Mouse (Mus musculus) layer of hippocampus, postnatal 10 days (tissue): Measurements from ENCODE around the gene Zranb1. TPM values are rescaled to one million over a fixed set of nuclear protein-coding genes. Genes with fewer than 3 reads are reported as not detected.
A peak's percentile ranks its signal among the peaks of the same experiment; 100 is the strongest.

Source experiments
- DNase-seq, 2 experiments: peaks; one replicate each; pipeline ENCODE4 v3.0.0; 2021; ENCODE audit warnings: low spot score in 2 of 2
- long read RNA-seq: library from polyadenylated mRNA; stranded (forward); transcript quantifications from one replicate; pipeline ENCODE4 v2.0.0, GENCODE M21; 2023
- total RNA-seq, 2 experiments: library from RNA; stranded (reverse); gene quantifications; 2 replicates each; pipeline ENCODE4 v1.2.3; 2021

The Zranb1 gene
- 10 to 100 TPM; 37.1 to 43.8 TPM for total RNA-seq
- long read RNA-seq, full-length matches to known transcripts = 25 of 44 reads
- long read RNA-seq, partial matches to known transcripts = 7 of 44 reads
- long read RNA-seq, other reads (novel, unspliced or antisense) = 12 of 44 reads

- DNase-seq = peak; percentile 98
Observed at GRCm38 (mm10) chr7:132930850-132931559, at the start of gene Zranb1. TSS of gene Zranb1 (plus strand) at chr7:132931142.

- DNase-seq = no peak
Observed at GRCm38 (mm10) chr7:132882343-132882742, 48.6 kb upstream of the Zranb1 start.

- DNase-seq = peak in 1 of 2 experiments; percentile 43
Observed at GRCm38 (mm10) chr7:132884031-132884430, 46.9 kb upstream of the Zranb1 start.

- DNase-seq = no peak
Observed at GRCm38 (mm10) chr7:132887019-132887804, 43.7 kb upstream of the Zranb1 start.

- DNase-seq = no peak
Observed at GRCm38 (mm10) chr7:132888052-132888451, 42.9 kb upstream of the Zranb1 start.

- DNase-seq = no peak
Observed at GRCm38 (mm10) chr7:132888518-132889249, 42.3 kb upstream of the Zranb1 start.

- no peak for DNase-seq
Observed at GRCm38 (mm10) chr7:132889691-132890090, 41.3 kb upstream of the Zranb1 start.

GRCm38 (mm10) chr7:132890201-132890600 lies 40.7 kb upstream of the Zranb1 start:
- DNase-seq = no peak

GRCm38 (mm10) chr7:132891561-132892310 lies 39.2 kb upstream of the Zranb1 start:
- DNase-seq = no peak

- DNase-seq = no peak
Observed at GRCm38 (mm10) chr7:132892311-132892661, 38.7 kb upstream of the Zranb1 start.

GRCm38 (mm10) chr7:132892806-132893205 lies 38.1 kb upstream of the Zranb1 start:
- no peak for DNase-seq

GRCm38 (mm10) chr7:132893336-132893735 lies 37.6 kb upstream of the Zranb1 start:
- no peak for DNase-seq

GRCm38 (mm10) chr7:132894841-132895555 lies 35.9 kb upstream of the Zranb1 start:
- peak in 1 of 2 experiments; percentile 25 for DNase-seq

- no peak for DNase-seq
Observed at GRCm38 (mm10) chr7:132896206-132896815, 34.6 kb upstream of the Zranb1 start.

- no peak for DNase-seq
Observed at GRCm38 (mm10) chr7:132897258-132897657, 33.7 kb upstream of the Zranb1 start.

- no peak for DNase-seq
Observed at GRCm38 (mm10) chr7:132898234-132898633, 32.7 kb upstream of the Zranb1 start.

- DNase-seq = no peak
Observed at GRCm38 (mm10) chr7:132900826-132901531, 30.0 kb upstream of the Zranb1 start.

GRCm38 (mm10) chr7:132903796-132904195 lies 27.1 kb upstream of the Zranb1 start:
- no peak for DNase-seq

GRCm38 (mm10) chr7:132921971-132922370 lies 9.0 kb upstream of the Zranb1 start:
- no peak for DNase-seq
